Mouse (Mus musculus) intestine, embryonic 16.5 days (tissue): ENCODE measurements around the gene Kif4. TPM values are rescaled to one million over a fixed set of nuclear protein-coding genes. Genes with fewer than 3 reads are reported as not detected.
A peak's percentile ranks its signal among the peaks of the same experiment; 100 is the strongest.

ENCODE experiments used
- ATAC-seq: fragments of 200-750 bp; cut with Nextera tagmentation; 2 replicates; pipeline ENCODE4 v1.8.0; 2017; ENCODE audit warnings: moderate TSS enrichment, moderate library complexity
- H3K27ac ChIP-seq: fragments of 300-500 bp; sonication (generic); 2 replicates; pipeline ENCODE4 v1.5.1; 2014; ENCODE audit warnings: mild to moderate bottlenecking, low read length
- H3K27me3 ChIP-seq: fragments of 300-500 bp; sonication (generic); replicated peaks from 2 replicates; pipeline ENCODE4 v1.6.1; 2014; ENCODE audit warnings: low read length, control low read depth, mixed read lengths; ENCODE audit not compliant: control insufficient read depth, insufficient read depth
- H3K36me3 ChIP-seq: fragments of 300-500 bp; sonication (generic); 2 replicates; pipeline ENCODE4 v1.6.1; 2014; ENCODE audit warnings: low read length, control low read depth; ENCODE audit not compliant: control insufficient read depth, insufficient read depth
- H3K4me1 ChIP-seq: fragments of 300-500 bp; sonication (generic); 2 replicates; pipeline ENCODE4 v1.6.1; 2014; ENCODE audit warnings: low read length, control low read depth, mixed read lengths; ENCODE audit not compliant: control insufficient read depth, insufficient read depth
- H3K4me2 ChIP-seq: fragments of 300-500 bp; sonication (generic); 2 replicates; pipeline ENCODE4 v1.6.1; 2014; ENCODE audit warnings: low read depth, low read length, control low read depth
- H3K4me3 ChIP-seq: fragments of 300-500 bp; sonication (generic); 2 replicates; pipeline ENCODE4 v1.5.1; 2014; ENCODE audit warnings: mild to moderate bottlenecking, low read length
- H3K9ac ChIP-seq: fragments of 300-500 bp; sonication (generic); 2 replicates; pipeline ENCODE4 v1.6.1; 2014; ENCODE audit warnings: low read depth, low read length
- H3K9me3 ChIP-seq: fragments of 300-500 bp; sonication (generic); 2 replicates; pipeline ENCODE4 v1.6.1; 2016; ENCODE audit warnings: low read length, control low read depth; ENCODE audit not compliant: control insufficient read depth
- WGBS: fragments of 180-500 bp; shearing (Covaris S2); extraction: QIAGEN DNeasy Blood & Tissue Kit; methylation state at CpG from one replicate; pipeline ENCODE4 v1.1.7; 2014; 5-methylcytosine and 5-hydroxymethylcytosine counted together
- polyA plus RNA-seq: library from polyadenylated mRNA; unstranded; fragments of >200 nt; fragmentation: Nextera tagmentation; extraction: Ambion mirVana; gene quantifications from 2 replicates; pipeline ENCODE4 v1.2.1, GENCODE M21; 2015

Kif4 gene
- polyA plus RNA-seq, 1 experiment from 2014 or later, result 18.5 TPM

- H3K9me3 ChIP-seq, result no peaks in the 10 kb centered on the region
- WGBS, result over 99% methylated on average over 4 of the region's 4 CpGs
- no peak overlapping the region for H3K9ac ChIP-seq
- no peaks in the 10 kb centered on the region for H3K4me1 ChIP-seq
- no peak overlapping the region for H3K4me2 ChIP-seq
- no peaks in the 10 kb centered on the region for H3K27me3 ChIP-seq
- no peak overlapping the region for H3K4me3 ChIP-seq
- ATAC-seq, result no peak
- no peaks in the 10 kb centered on the region for H3K36me3 ChIP-seq
- H3K27ac ChIP-seq, result no peak overlapping the region
Observed at GRCm38 (mm10) chrX:100696776-100697175, 71.2 kb downstream of the Kif4 start.

GRCm38 (mm10) chrX:100708032-100708431, 82.5 kb downstream of the Kif4 start:
- no peak overlapping the region for H3K9ac ChIP-seq
- 88% methylated on average over 6 of the region's 6 CpGs for WGBS
- peak; percentile 94 for ATAC-seq

GRCm38 (mm10) chrX:100716173-100716572, 90.6 kb downstream of the Kif4 start:
- WGBS, result 92% methylated on average over 6 of the region's 6 CpGs
- ATAC-seq, result no peak
- Histone ChIP-seq H3K27me3 (no peaks in the 10 kb centered on the region; the same call in 1 of the 2 replicates), H3K4me1 (no peaks in the 10 kb centered on the region), H3K4me3 (no peak overlapping the region), H3K9me3 (no peaks in the 10 kb centered on the region), H3K36me3 (no peaks in the 10 kb centered on the region; the same call in 1 of the 2 replicates), H3K4me2 (no peak overlapping the region), H3K27ac (no peak overlapping the region), H3K9ac (no peak overlapping the region)

More at GRCm38 (mm10) chrX:100708032-100708431, 82.5 kb downstream of the Kif4 start:
- no peak overlapping the region for H3K27ac ChIP-seq
- H3K27me3 ChIP-seq, result no peaks in the 10 kb centered on the region
- H3K4me3 ChIP-seq, result no peak overlapping the region
- no peaks in the 10 kb centered on the region; the same call in 1 of the 2 replicates for H3K36me3 ChIP-seq
- H3K9me3 ChIP-seq, result no peaks in the 10 kb centered on the region
- no peaks in the 10 kb centered on the region for H3K4me1 ChIP-seq
- no peak overlapping the region for H3K4me2 ChIP-seq

- no peak overlapping the region for H3K27ac ChIP-seq
- H3K36me3 ChIP-seq, result no peaks in the 10 kb centered on the region
- H3K9ac ChIP-seq, result no peak overlapping the region
- H3K4me3 ChIP-seq, result no peak overlapping the region
- H3K9me3 ChIP-seq, result no peaks in the 10 kb centered on the region
- WGBS, result 22% methylated on average over 1 of the region's 1 CpGs
- no peak overlapping the region for H3K4me2 ChIP-seq
- H3K27me3 ChIP-seq, result 0 out of 2 replicates have a peak, but pooled peaks cover 10% of the 10 kb centered on the region
- H3K4me1 ChIP-seq, result peaks cover 4% of the 10 kb centered on the region; the same call in 1 of the 2 replicates
- no peak for ATAC-seq
Observed at GRCm38 (mm10) chrX:100728947-100729346, 103.4 kb downstream of the Kif4 start.

GRCm38 (mm10) chrX:100729665-100730188, 104.2 kb downstream of the Kif4 start, which contains the start of gene Gdpd2:
Gene Gdpd2 (plus strand): TSS chrX:100729873.
- no peaks in the 10 kb centered on the region for H3K36me3 ChIP-seq
- peak; percentile 82 for ATAC-seq
- 0 out of 2 replicates have a peak, but pooled peaks cover 10% of the 10 kb centered on the region for H3K27me3 ChIP-seq
- H3K9ac ChIP-seq, result no peak within 1 kb of the TSS
- H3K4me1 ChIP-seq, result peaks cover 4% of the 10 kb centered on the region; the same call in 1 of the 2 replicates
- peak within 1 kb of the TSS; percentile 32; the same call in 1 of the 2 replicates for H3K4me2 ChIP-seq
- H3K27ac ChIP-seq, result no peak within 1 kb of the TSS
- H3K4me3 ChIP-seq, result peak within 1 kb of the TSS; percentile 21
- no peaks in the 10 kb centered on the region for H3K9me3 ChIP-seq
- 16% methylated on average over 8 of the region's 8 CpGs for WGBS

GRCm38 (mm10) chrX:100730266-100730665, 104.7 kb downstream of the Kif4 start:
- 0 out of 2 replicates have a peak, but pooled peaks have one; percentile 7 for ATAC-seq
- no peaks in the 10 kb centered on the region for H3K9me3 ChIP-seq
- H3K4me3 ChIP-seq, result peak overlapping the region; percentile 21
- no peaks in the 10 kb centered on the region for H3K36me3 ChIP-seq
- H3K9ac ChIP-seq, result no peak overlapping the region
- peak overlapping the region; percentile 32; the same call in 1 of the 2 replicates for H3K4me2 ChIP-seq
- H3K27ac ChIP-seq, result no peak overlapping the region
- 29% methylated on average over 8 of the region's 8 CpGs for WGBS
- peaks cover 4% of the 10 kb centered on the region; the same call in 1 of the 2 replicates for H3K4me1 ChIP-seq
- H3K27me3 ChIP-seq, result 0 out of 2 replicates have a peak, but pooled peaks cover 8% of the 10 kb centered on the region

GRCm38 (mm10) chrX:100734359-100734758, 108.8 kb downstream of the Kif4 start:
- ATAC-seq, result peak; percentile 55; the same call in 1 of the 2 replicates

GRCm38 (mm10) chrX:100738918-100739317, 113.4 kb downstream of the Kif4 start:
- no peaks in the 10 kb centered on the region for H3K36me3 ChIP-seq
- H3K9ac ChIP-seq, result no peak overlapping the region
- H3K9me3 ChIP-seq, result no peaks in the 10 kb centered on the region
- H3K4me2 ChIP-seq, result peak overlapping the region; percentile 52
- 23% methylated on average over 14 of the region's 14 CpGs for WGBS
- H3K27ac ChIP-seq, result no peak overlapping the region
- no peaks in the 10 kb centered on the region for H3K4me1 ChIP-seq
- peak overlapping the region; percentile 35; the same call in 1 of the 2 replicates for H3K4me3 ChIP-seq
- peak; percentile 70 for ATAC-seq
- 0 out of 2 replicates have a peak, but pooled peaks cover 3% of the 10 kb centered on the region for H3K27me3 ChIP-seq

More at GRCm38 (mm10) chrX:100734359-100734758, 108.8 kb downstream of the Kif4 start:
- no peaks in the 10 kb centered on the region for H3K9me3 ChIP-seq
- no peak overlapping the region for H3K9ac ChIP-seq
- no peak overlapping the region for H3K27ac ChIP-seq
- no peaks in the 10 kb centered on the region for H3K36me3 ChIP-seq
- 0 out of 2 replicates have a peak, but pooled peaks cover 7% of the 10 kb centered on the region for H3K27me3 ChIP-seq
- H3K4me2 ChIP-seq, result no peak overlapping the region
- 66% methylated on average over 7 of the region's 7 CpGs for WGBS
- H3K4me1 ChIP-seq, result peaks cover 4% of the 10 kb centered on the region; the same call in 1 of the 2 replicates
- no peak overlapping the region for H3K4me3 ChIP-seq

- H3K27ac ChIP-seq, result no peak overlapping the region
- H3K36me3 ChIP-seq, result no peaks in the 10 kb centered on the region
- H3K9ac ChIP-seq, result peak overlapping the region; percentile 10; the same call in 1 of the 2 replicates
- ATAC-seq, result peak; percentile 64
- H3K27me3 ChIP-seq, result 0 out of 2 replicates have a peak, but pooled peaks cover 3% of the 10 kb centered on the region
- H3K9me3 ChIP-seq, result no peaks in the 10 kb centered on the region
- 20% methylated on average over 10 of the region's 10 CpGs for WGBS
- peak overlapping the region; percentile 35 for H3K4me3 ChIP-seq
- peak overlapping the region; percentile 52 for H3K4me2 ChIP-seq
- no peaks in the 10 kb centered on the region for H3K4me1 ChIP-seq
Observed at GRCm38 (mm10) chrX:100739443-100739842, 113.9 kb downstream of the Kif4 start.
